Mouse (Mus musculus) lung, embryonic 16.5 days (tissue): Measurements from ENCODE around the gene Dusp1. TPM values are rescaled to one million over a fixed set of nuclear protein-coding genes. Genes with fewer than 3 reads are reported as not detected.
A peak's percentile ranks its signal among the peaks of the same experiment; 100 is the strongest.

Experiments used
- ATAC-seq: fragments of 200-750 bp; cut with Nextera tagmentation; 2 replicates; pipeline ENCODE4 v1.8.0; 2017; ENCODE audit warnings: low read depth, mild to moderate bottlenecking, moderate library complexity
- H3K27ac ChIP-seq: fragments of 300-500 bp; sonication (generic); 2 replicates; pipeline ENCODE4 v1.5.1; 2014; ENCODE audit warnings: mild to moderate bottlenecking, control low read depth, low read length
- H3K27me3 ChIP-seq: fragments of 300-500 bp; sonication (generic); 2 replicates; pipeline ENCODE4 v1.6.1; 2014; ENCODE audit warnings: low read depth, low read length, mixed read lengths; ENCODE audit not compliant: control insufficient read depth, insufficient read depth
- H3K36me3 ChIP-seq: fragments of 300-500 bp; sonication (generic); 2 replicates; pipeline ENCODE4 v1.6.1; 2014; ENCODE audit warnings: low read length; ENCODE audit not compliant: control insufficient read depth, insufficient read depth
- H3K4me1 ChIP-seq: fragments of 300-500 bp; sonication (generic); replicated peaks from 2 replicates; pipeline ENCODE4 v1.6.1; 2014; ENCODE audit warnings: low read length, mixed read lengths; ENCODE audit not compliant: control insufficient read depth, insufficient read depth
- H3K4me2 ChIP-seq: fragments of 300-500 bp; sonication (generic); 2 replicates; pipeline ENCODE4 v1.6.1; 2014; ENCODE audit warnings: low read depth, low read length, control low read depth
- H3K4me3 ChIP-seq: fragments of 300-500 bp; sonication (generic); 2 replicates; pipeline ENCODE4 v1.5.1; 2014; ENCODE audit warnings: mild to moderate bottlenecking, low read length, control low read depth
- H3K9ac ChIP-seq: fragments of 300-500 bp; sonication (generic); 2 replicates; pipeline ENCODE4 v1.6.1; 2014; ENCODE audit warnings: low read length, control low read depth
- H3K9me3 ChIP-seq: fragments of 300-500 bp; sonication (generic); 2 replicates; pipeline ENCODE4 v1.6.1; 2016; ENCODE audit warnings: low read length; ENCODE audit not compliant: control insufficient read depth
- WGBS: fragments of 180-500 bp; shearing (Covaris S2); extraction: QIAGEN DNeasy Blood & Tissue Kit; methylation state at CpG from one replicate; pipeline ENCODE4 v1.1.7; 2014; 5-methylcytosine and 5-hydroxymethylcytosine counted together
- polyA plus RNA-seq: library from polyadenylated mRNA; unstranded; fragments of >200 nt; fragmentation: Nextera tagmentation; extraction: Ambion mirVana; gene quantifications from 2 replicates; pipeline ENCODE4 v1.2.1, GENCODE M21; 2015

Dusp1 gene
- polyA plus RNA-seq, 1 experiment from 2014 or later, result 28.4 TPM

GRCm38 (mm10) chr17:26601926-26602325 lies 40.0 kb upstream of the Dusp1 start:
- WGBS, result 42% methylated on average over 6 of the region's 6 CpGs
- Histone ChIP-seq H3K4me2 (no peak overlapping the region), H3K36me3 (no peaks in the 10 kb centered on the region), H3K27ac (peak overlapping the region; percentile 67), H3K4me1 (peaks cover 24% of the 10 kb centered on the region), H3K4me3 (no peak overlapping the region), H3K27me3 (no peaks in the 10 kb centered on the region), H3K9ac (0 out of 2 replicates have a peak overlapping the region, but pooled peaks have one; percentile 19), H3K9me3 (no peaks in the 10 kb centered on the region)
- 0 out of 2 replicates have a peak, but pooled peaks have one; percentile 16 for ATAC-seq

- ATAC-seq, result no peak
- Histone ChIP-seq H3K9ac (no peak overlapping the region), H3K4me3 (no peak overlapping the region), H3K9me3 (no peaks in the 10 kb centered on the region), H3K27ac (peak overlapping the region; percentile 30; the same call in 1 of the 2 replicates), H3K36me3 (no peaks in the 10 kb centered on the region), H3K4me2 (no peak overlapping the region), H3K4me1 (peaks cover 29% of the 10 kb centered on the region), H3K27me3 (no peaks in the 10 kb centered on the region)
- WGBS, result 51% methylated on average over 6 of the region's 6 CpGs
These were observed 39.6 kb upstream of the Dusp1 start for GRCm38 (mm10) chr17:26601514-26601913.

- no peak for ATAC-seq
- no peak overlapping the region for H3K9ac ChIP-seq
- peak overlapping the region; percentile 30; the same call in 1 of the 2 replicates for H3K27ac ChIP-seq
- 57% methylated on average over 17 of the region's 17 CpGs for WGBS
- no peaks in the 10 kb centered on the region for H3K9me3 ChIP-seq
- H3K27me3 ChIP-seq, result no peaks in the 10 kb centered on the region
- peaks cover 34% of the 10 kb centered on the region for H3K4me1 ChIP-seq
- H3K4me3 ChIP-seq, result no peak overlapping the region
- no peak overlapping the region for H3K4me2 ChIP-seq
- no peaks in the 10 kb centered on the region for H3K36me3 ChIP-seq
These were observed 39.1 kb upstream of the Dusp1 start for GRCm38 (mm10) chr17:26600913-26601447.

GRCm38 (mm10) chr17:26598845-26599244 lies 36.9 kb upstream of the Dusp1 start:
- Histone ChIP-seq H3K9ac (no peak overlapping the region), H3K4me3 (no peak overlapping the region), H3K4me2 (no peak overlapping the region), H3K36me3 (no peaks in the 10 kb centered on the region), H3K9me3 (no peaks in the 10 kb centered on the region), H3K27ac (no peak overlapping the region), H3K4me1 (peaks cover 46% of the 10 kb centered on the region), H3K27me3 (no peaks in the 10 kb centered on the region)
- 89% methylated on average over 5 of the region's 5 CpGs for WGBS
- no peak for ATAC-seq

- Histone ChIP-seq H3K27ac (peak overlapping the region; percentile 73), H3K27me3 (no peaks in the 10 kb centered on the region), H3K4me3 (no peak overlapping the region), H3K4me2 (no peak overlapping the region), H3K9me3 (no peaks in the 10 kb centered on the region), H3K36me3 (no peaks in the 10 kb centered on the region; the same call in 1 of the 2 replicates), H3K4me1 (peaks cover 38% of the 10 kb centered on the region), H3K9ac (no peak overlapping the region)
- no peak for ATAC-seq
- WGBS, result 74% methylated on average over 6 of the region's 6 CpGs
These were observed 35.0 kb upstream of the Dusp1 start for GRCm38 (mm10) chr17:26596856-26597481.

GRCm38 (mm10) chr17:26596168-26596658 lies 34.3 kb upstream of the Dusp1 start:
- 53% methylated on average over 7 of the region's 7 CpGs for WGBS
- no peak overlapping the region for H3K9ac ChIP-seq
- H3K4me2 ChIP-seq, result no peak overlapping the region
- H3K27me3 ChIP-seq, result no peaks in the 10 kb centered on the region
- no peaks in the 10 kb centered on the region; the same call in 1 of the 2 replicates for H3K36me3 ChIP-seq
- no peaks in the 10 kb centered on the region for H3K9me3 ChIP-seq
- H3K27ac ChIP-seq, result peak overlapping the region; percentile 73
- ATAC-seq, result peak; percentile 15
- H3K4me1 ChIP-seq, result peaks cover 30% of the 10 kb centered on the region
- H3K4me3 ChIP-seq, result no peak overlapping the region

- Histone ChIP-seq H3K9ac (no peak overlapping the region), H3K4me3 (no peak overlapping the region), H3K27me3 (no peaks in the 10 kb centered on the region), H3K27ac (peak overlapping the region; percentile 73), H3K9me3 (no peaks in the 10 kb centered on the region), H3K4me1 (peaks cover 24% of the 10 kb centered on the region), H3K4me2 (no peak overlapping the region), H3K36me3 (no peaks in the 10 kb centered on the region; the same call in 1 of the 2 replicates)
- peak; percentile 53 for ATAC-seq
- WGBS, result 46% methylated on average over 7 of the region's 7 CpGs
These were observed 33.7 kb upstream of the Dusp1 start for GRCm38 (mm10) chr17:26595448-26596167.

GRCm38 (mm10) chr17:26594958-26595357 lies 33.0 kb upstream of the Dusp1 start:
- Histone ChIP-seq H3K4me3 (no peak overlapping the region), H3K9ac (no peak overlapping the region), H3K27ac (peak overlapping the region; percentile 73), H3K4me1 (peaks cover 24% of the 10 kb centered on the region), H3K9me3 (no peaks in the 10 kb centered on the region), H3K4me2 (no peak overlapping the region), H3K36me3 (no peaks in the 10 kb centered on the region; the same call in 1 of the 2 replicates), H3K27me3 (no peaks in the 10 kb centered on the region)
- no peak for ATAC-seq
- 69% methylated on average over 7 of the region's 7 CpGs for WGBS

GRCm38 (mm10) chr17:26594171-26594570 lies 32.2 kb upstream of the Dusp1 start:
- 76% methylated on average over 7 of the region's 7 CpGs for WGBS
- Histone ChIP-seq H3K27me3 (no peaks in the 10 kb centered on the region), H3K4me1 (peaks cover 24% of the 10 kb centered on the region), H3K27ac (no peak overlapping the region), H3K9me3 (no peaks in the 10 kb centered on the region), H3K4me2 (no peak overlapping the region), H3K36me3 (no peaks in the 10 kb centered on the region; the same call in 1 of the 2 replicates), H3K9ac (no peak overlapping the region), H3K4me3 (no peak overlapping the region)
- no peak for ATAC-seq
